Mouse (Mus musculus) gastrocnemius, postnatal 4 days (tissue): Measurements from ENCODE around the gene Pgs1. TPM values are rescaled to one million over a fixed set of nuclear protein-coding genes. Genes with fewer than 3 reads are reported as not detected.

Experiments
- DNase-seq, 2 experiments: peaks; one replicate each; pipeline ENCODE4 v3.0.0; 2021 to 2022; ENCODE audit warnings: low spot score in 2 of 2, mixed read lengths in 2 of 2
- total RNA-seq, 2 experiments: library from RNA; stranded (reverse); gene quantifications; 2 replicates each; pipeline ENCODE4 v1.2.3; 2021

Pgs1 gene
- total RNA-seq, 2 experiments from 2014 or later = 21.6 to 24.6 TPM

DNA sequence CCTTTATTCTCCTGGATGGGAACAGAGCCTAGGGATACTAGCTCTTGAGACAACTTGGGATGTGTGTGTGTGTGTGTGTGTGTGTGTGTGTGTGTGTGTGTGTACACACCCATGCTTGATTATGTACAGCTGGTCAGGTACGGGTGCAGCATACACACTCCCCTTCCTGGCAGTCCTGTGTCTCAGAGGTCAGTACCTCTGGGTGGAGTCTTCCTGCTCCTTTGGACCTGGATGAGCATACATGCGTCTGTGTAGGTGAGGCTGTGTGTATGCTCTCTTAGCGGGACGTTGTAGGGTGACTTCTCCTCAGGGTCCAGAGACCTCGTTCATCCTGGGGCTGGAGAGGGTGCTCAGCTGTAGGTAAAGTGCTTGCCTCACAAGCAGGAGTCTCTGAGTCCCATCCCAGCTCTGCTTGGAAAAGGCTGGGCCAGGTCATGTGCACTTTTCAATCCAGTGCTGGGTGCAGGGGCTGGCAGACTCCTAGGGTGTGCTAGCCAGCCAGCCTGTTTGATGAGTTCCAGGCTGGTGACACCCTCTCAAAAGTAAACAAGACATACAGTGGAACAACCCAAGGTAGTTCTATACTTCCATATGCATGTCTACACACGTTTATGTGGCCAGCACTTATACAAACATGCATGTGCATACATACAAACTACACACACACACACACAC lies 13.3 kb downstream of the Pgs1 start:
- no peak for DNase-seq

DNA sequence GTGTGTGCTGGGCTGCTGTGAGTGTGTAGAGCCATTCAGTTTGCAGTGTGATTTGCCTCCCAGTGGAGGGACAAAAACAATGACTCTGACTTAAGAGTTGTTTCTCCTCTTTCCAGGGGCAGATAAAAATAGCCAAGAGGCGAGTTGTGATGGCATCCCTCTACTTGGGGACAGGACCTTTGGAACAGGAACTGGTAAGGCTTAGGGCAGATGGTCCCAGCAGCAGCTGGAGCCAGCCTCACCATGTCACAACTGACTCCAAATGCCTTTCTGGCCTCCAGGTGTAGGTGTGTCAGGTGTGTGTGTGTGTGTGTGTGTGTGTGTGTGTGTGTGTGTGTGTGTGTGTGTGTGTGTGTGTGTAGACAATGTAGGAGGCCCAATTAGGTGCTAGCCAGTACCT lies 14.0 kb downstream of the Pgs1 start:
- DNase-seq = no peak

DNA sequence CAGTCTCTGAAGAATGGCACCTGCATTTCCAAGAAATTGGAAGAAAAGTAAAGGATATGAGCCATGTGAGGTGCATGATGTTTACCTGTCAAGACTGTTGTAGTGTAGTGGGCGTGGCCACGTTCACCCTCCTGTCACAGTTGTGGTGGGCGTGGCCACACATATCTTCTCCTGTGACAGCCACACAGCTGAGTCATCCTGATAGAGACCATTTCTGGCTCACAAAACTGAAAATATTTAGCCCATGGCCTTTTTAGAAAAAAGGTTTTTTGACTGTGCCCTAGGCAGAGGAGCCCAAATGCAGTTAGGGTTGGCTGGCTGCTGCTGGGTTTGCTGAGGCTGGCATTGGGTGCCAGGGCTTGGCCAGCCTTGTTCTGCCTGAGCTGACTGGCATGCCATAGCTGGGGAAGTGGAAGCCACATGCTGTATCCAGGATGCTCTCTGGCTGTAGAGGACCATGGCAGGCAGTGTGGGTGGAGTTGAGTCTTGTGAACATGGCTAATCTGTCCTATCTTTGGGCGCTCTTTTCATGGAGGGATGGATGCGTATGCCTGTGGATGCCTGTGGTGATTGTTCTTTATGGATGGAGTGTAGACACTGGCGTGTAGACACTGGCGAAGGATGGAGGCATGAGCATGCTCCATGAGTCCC lies 14.6 kb downstream of the Pgs1 start:
- DNase-seq = no peak

GRCm38 (mm10) chr11:118003176-118003575 lies 17.1 kb downstream of the Pgs1 start:
- DNase-seq = no peak

DNA sequence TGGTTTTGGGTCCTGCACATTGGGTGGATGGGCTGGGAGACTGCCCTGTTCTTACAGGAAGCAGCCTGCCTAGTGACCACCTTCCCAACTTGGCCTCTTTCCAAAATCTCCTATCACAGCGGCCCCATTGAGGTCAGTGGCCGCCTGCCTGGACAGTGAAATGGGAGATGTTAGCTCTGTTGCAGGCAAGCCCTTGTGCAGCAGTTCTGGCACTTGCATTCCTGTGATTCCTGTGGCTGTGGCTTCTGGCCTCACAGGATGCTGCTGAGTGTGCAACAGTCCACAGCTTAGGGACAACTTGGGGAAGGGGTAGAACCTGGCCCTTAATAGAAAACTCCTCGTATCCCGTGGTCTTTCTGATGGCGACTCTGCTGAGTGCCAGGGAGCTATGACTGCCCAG lies 17.6 kb downstream of the Pgs1 start:
- DNase-seq = no peak

DNA sequence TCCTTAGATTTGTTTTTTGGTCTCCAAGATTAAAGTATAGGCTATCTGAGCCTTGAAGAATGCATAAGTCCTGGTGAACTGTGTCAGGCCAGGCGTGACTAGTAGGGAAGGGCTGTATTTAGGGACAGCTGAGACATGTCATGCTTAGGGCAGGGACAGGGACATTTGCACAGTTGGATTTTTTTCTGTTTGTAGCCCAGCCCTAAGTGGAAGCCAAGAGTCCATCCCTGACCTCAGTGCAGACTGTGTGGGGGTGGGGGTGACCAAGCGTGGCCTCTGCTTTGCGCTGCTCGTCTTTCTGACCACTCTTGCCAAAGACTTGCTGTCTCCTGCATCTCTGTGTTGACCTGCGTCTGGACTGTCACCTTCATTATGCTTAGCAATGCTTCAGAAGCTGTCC lies 18.1 kb downstream of the Pgs1 start:
- no peak for DNase-seq

DNA sequence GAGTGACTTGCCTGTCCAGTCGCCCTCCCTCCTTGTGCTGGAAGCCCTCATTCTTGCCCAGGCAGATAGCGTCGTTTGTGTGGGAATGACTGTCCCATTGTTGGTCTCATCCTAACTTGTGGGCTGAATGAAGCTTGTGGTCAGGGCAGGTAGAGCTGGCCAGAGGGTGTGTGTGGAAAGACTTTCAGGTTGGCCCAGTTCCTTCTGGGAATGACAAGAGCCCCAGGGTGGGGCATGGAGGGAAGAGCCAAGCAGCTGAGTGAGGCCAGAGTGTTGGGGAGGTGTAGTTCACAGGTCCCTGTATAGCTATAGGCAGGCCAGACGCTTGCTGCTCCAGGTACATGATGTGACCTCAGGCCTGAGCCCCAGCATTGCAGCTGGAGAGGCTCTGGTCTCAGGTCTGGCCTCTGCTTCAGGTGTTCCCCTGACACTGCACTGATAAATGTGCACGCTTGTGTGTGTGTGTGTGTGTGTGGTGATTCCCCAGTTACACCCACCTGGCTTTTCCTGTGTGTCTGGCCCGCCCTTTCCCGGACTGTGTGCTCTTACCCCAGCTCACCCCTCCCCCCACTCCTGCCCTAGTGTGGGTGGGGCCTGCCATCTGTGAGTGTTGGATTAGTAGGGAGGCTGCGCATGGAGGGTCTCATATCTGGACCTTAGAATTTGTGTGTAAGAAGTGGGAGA lies 21.5 kb downstream of the Pgs1 start:
- no peak for DNase-seq

DNA sequence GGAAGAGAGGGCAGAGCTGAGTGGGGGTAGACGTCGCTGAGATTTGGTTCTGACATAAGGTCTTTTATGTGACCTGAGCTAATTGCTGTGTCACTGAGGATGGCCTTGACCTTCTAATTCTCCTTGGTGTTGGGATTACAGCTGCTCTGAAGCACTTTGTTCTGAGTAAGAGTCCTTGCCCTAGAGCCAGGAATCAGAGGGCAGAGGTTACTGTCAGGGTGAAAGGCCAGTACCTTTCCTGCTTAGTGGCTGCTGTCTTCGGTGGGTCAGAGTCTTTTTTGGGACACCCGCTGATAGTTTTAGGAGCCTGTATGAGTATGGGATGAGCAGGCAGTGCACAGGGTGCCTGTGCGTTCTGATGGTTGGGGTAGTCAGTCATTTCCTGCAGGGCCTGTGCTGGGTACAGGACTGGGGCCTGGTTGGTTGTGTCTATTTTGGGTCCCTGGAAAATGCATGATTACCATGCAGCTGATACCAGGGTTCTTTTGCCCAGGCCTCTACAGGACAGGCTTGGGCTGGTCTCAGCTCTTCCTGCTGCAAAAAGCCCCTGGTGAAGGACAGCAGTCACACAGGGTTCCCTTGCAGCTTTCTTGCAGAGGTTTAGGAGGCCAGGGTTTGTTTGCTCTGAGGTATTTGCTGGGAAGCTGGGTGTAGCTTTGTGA lies 22.2 kb downstream of the Pgs1 start:
- no peak for DNase-seq

DNA sequence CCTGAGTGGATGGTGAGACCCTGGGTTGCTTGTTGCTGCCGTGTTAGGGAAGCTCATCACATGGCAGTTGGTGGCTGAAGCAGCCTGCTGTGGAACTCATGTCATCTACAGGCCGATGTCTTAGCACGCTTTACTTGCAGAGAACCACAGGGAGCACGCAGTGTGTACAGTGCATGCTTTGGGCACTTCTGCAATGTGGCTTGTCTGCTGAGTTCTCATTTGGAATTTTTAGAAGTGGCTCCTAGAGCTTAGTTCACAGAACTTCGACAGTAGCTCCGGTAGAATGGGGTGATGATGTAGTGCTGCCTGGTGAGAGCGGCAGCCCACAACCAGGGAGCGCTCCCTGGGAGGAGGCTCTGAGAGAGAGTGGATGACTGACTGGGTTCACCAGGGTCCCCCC lies 22.8 kb downstream of the Pgs1 start:
- DNase-seq = no peak

DNA sequence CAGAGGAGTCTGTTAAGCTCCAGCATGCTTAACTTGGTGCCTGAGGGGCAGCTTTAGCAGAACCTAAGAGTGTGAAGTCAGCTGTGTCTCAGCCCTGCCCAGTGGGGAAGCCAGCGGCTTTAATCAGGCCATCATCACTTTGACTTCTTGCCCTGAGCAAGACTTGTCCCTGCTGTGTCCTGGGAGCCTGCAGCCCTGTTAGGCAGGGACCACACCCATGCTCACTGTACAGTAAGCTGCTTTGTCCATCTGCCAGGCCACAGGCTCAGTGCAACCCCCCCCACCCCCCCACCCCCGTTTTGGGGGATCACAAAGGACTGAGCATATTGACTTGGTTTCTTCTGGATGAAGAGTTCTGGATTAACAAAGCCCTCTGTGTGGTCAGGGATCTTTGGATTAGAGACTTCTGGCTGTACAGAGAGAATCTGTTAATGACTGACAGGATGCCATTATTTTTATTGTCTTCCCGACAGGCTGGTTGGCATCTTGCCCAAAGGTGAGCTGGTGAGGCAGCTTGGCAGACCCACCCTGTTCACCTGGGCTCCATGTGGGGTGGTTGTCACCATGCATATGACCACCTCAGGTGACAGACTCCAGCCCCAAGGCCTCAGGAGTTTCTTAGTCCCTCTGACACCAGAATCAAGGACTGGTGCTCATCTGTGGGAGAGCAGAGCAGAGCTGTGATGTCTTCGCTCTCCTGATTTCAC lies 23.9 kb downstream of the Pgs1 start:
- no peak for DNase-seq

DNA sequence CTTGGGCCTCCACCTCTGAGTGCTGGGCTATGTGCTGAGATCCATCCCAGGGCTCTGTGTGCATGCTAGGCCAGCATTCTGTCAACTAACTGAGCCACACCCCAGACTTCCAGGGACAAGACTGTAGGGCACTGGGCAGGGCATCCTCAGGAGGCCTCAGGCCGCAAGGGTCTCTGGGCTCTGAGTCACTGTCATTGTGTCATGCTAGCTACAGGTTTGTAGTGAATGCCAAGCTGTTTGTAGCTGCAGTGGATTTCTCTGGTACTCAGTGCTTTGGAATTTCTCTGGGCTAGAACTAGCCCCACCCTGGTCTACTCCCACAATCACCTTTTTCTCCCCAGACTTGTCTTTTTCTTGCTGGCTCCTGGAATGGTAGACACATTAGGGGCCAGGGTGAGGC lies 26.5 kb downstream of the Pgs1 start:
- no peak for DNase-seq

GRCm38 (mm10) chr11:118013339-118013738 lies 27.2 kb downstream of the Pgs1 start:
- no peak for DNase-seq

DNA sequence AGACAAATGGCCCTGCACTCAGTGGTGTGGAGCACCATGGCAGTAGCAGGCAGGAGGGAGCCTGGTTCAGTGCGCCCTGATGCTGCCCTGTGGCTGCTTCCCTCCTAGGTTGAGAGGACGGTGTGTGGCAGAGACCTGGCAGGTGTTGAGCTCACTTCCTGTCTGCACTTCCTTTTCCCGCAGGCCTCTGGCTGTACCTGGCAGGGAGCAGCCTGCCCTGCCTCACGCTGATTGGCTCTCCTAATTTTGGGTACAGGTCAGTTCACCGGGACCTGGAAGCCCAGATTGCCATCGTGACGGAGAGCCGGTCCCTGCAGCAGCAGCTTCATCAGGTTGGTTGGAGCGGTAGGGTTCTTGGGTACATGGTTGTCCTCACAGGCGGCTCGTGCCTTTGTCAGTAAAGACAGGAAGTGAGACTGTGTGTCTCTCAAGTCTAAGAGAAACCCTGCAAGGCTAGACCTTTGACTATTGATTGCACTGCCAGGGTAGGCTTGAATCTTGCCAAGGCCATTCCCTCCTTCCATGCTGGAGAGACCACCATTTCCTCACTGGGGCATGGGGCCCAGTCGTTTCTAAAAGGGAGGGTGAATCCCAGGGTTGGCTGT lies 28.4 kb downstream of the Pgs1 start:
- no peak for DNase-seq

- no peak for DNase-seq
Measured at GRCm38 (mm10) chr11:118015381-118016145, 29.5 kb downstream of the Pgs1 start.

DNA sequence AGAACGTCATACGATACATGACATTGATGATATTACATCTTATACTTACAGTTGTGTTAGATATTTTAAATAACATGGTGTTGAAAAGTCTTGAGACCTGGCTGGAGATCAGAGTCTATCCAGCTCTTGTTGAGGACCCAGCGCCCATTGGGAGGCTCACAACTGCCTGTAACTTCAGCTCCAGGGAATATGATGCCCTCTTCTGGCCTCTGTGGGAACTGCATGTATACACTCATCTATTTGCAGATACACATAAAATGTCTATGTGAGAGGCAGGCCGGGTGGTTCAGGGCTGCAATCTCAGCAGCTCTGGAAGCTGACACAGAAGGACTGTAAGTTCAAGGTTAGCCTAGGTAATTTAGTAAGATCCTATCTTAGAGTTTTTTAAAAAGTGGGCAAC lies 32.2 kb downstream of the Pgs1 start:
- DNase-seq = no peak

DNA sequence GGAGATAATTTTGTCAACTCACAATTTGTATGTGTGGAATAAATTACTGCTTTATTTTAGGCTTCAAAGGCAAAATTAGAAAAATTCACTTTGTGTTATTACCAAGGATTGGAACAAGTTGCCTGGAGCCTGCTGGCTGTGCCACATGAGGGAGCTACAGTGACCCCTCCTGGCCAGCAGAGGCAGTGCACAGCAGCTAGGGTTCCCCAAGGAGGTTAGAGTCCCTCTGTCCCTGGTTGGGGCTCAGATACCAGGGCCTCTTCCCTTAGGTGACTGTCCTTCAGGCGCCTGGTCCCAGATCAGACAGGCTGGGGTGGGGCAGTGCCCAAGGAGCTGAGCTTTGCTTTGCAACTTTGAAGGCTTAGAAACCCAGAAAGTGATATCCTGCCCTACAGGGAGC lies 35.7 kb downstream of the Pgs1 start:
- DNase-seq = peak; percentile 47 to 71

DNA sequence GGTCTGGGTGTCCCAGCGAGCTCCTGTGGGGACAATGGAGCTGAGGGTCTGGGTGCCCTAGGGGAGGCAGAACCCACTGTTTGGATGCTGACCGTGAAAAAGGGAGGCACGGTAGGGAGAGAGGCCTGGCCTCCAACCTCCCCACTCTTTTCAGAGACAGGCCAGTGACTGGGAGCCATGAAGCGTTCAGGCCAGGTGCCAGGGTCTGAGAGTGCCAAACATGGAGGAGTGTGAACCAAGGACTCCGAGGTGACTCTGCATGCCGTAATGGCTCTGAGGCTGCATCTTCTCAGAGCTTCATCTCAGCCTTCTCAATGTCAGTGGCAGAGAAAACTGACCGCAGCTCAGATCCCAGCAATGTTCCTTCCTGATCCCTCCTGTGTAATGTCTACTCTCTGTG lies 37.4 kb downstream of the Pgs1 start:
- DNase-seq = no peak

- no peak for DNase-seq
Measured at GRCm38 (mm10) chr11:118024111-118024510, 38.0 kb downstream of the Pgs1 start.

DNA sequence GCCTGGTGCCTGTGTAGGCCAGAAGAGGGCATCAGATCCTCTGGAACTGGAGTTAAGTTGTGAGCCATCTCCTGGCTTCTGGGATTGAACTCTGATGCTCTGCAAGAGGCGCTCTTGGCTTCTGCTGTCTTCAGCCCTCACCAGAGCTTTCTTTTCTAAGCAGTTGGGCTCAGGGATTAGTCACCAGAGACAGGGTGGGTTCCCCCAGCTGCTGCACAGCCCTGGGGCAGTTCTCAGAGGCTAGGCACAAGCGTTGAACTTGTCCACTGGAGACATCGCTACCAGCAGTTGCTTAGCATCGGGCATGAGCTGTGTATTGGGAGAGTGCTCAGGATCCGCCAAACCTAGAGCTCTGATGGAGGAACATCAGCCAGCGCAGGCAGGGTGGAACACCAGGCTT lies 43.1 kb downstream of the Pgs1 start:
- DNase-seq = no peak

DNA sequence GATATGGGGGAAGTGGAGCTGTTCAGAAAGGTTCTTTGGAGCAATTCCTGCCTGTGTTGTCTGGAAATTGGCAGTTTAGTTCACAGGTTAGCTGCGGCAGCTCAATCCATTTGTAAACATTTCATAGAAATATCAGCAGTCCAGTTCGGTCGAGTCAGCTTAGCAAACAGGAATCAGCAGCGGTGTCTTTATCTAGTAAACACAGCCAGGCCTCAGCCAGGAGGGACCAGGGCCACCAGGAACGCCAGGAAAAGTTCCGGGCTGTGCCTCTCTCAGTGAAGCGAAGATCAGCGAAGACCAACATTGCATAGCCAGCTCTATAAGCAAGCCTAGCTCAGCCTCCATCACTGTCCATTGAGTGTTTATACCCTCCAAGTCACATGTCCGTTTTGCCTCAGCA lies 45.0 kb downstream of the Pgs1 start:
- DNase-seq = no peak
